Mouse (Mus musculus): Measurements from ENCODE around the gene Rcn3.

- TF ChIP-seq CTCF (IDR thresholded peaks at IDR 0.05; ENCODE audit: low read depth) (no peak), EP300 (IDR thresholded peaks at IDR 0.05; ENCODE audit: low read depth) (no peak)
Measured at GRCm38 (mm10) chr7:45094121-45094520, 2.1 kb upstream of the Rcn3 start.

Measured in liver, postnatal 0 days (tissue).